Mouse (Mus musculus) urinary bladder, postnatal 0 days (tissue): Measurements from ENCODE around the gene Thbs2. TPM values are rescaled to one million over a fixed set of nuclear protein-coding genes. Genes with fewer than 3 reads are reported as not detected.

ENCODE experiments used
- polyA plus RNA-seq: library from polyadenylated mRNA; unstranded; fragments of >200 nt; fragmentation: Nextera tagmentation; extraction: Ambion mirVana; gene quantifications from 2 replicates; pipeline ENCODE4 v1.2.1, GENCODE M21; 2015

Thbs2 gene
- polyA plus RNA-seq: 116 and 146 TPM in 2 replicates

GRCm38 (mm10) chr17:14693994-14694374 is at the start of gene Thbs2:
Gene Thbs2, minus strand, starts transcription at chr17:14694235.

Other genes with a start within 250 kb of the Thbs2 start
- 5.9 TPM in 2 replicates for gene Wdr27, start 248.9 kb upstream of the Thbs2 start, polyA plus RNA-seq
- gene 1600012H06Rik, start 248.9 kb upstream of the Thbs2 start, polyA plus RNA-seq: 41.0 and 48.5 TPM in 2 replicates